In the genomic region with DNA sequence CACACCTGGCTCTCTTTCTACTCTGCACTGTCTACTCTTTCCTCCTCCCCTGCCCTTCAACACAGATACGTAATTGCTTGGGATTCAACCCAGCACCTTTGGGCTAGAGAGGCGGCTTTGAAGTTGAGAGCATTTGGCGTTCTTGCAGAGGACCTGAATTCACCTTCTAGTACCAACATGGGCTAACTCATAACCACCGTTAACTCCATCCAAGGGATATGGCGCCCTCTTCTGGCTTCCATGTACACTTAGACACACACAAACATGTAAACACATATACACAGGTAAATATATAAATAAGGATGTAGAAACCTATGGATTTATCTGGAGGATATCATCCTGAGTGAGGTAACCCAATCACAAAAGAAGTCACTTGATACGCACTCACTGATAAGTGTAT, we compare ENCODE assay signal across 8 mouse cellular contexts. TPM values are rescaled to one million over a fixed set of nuclear protein-coding genes. Genes with fewer than 3 reads are reported as not detected.
DNase-seq lines count a peak whose midpoint lies in the region; ATAC-seq and TF ChIP-seq lines count a peak whose summit lies in the region.

No protein-coding gene starts in this region.

- TF ChIP-seq CTCF in hindbrain, postnatal 0 days (IDR thresholded peaks at IDR 0.05; ENCODE audit: low read depth), result peak; percentile 64
- peak; percentile 36; the same call in 1 of the 2 replicates for TF ChIP-seq CTCF in liver, adult 2 months (IDR thresholded peaks at IDR 0.05; ENCODE audit: low read depth, low read length)
- no peak for TF ChIP-seq CTCF in thymus, adult 2 months (IDR thresholded peaks at IDR 0.05; ENCODE audit: borderline replicate concordance, control insufficient read depth, extremely low read depth, insufficient read depth, low read length, poor library complexity)

- no peak overlapping the region for H3K9ac ChIP-seq in hindbrain, postnatal 0 days (replicated peaks; ENCODE audit: low read length)
- H3K9ac ChIP-seq in hindbrain, embryonic 14.5 days, result no peak overlapping the region
- no peak overlapping the region for H3K9ac ChIP-seq in embryonic facial prominence, embryonic 14.5 days (ENCODE audit: low read depth, low read length)
- H3K9ac ChIP-seq in liver, adult 2 months (ENCODE audit: low read depth, low read length), result no peak overlapping the region; the same call in 1 of the 2 replicates

- peak; percentile 60 for DNase-seq in hindbrain, postnatal 0 days (ENCODE audit: low spot score)
- no peak for DNase-seq in hindbrain, embryonic 14.5 days (ENCODE audit: low spot score)
- DNase-seq in CD4-positive helper T cell, adult 2 months (ENCODE audit: low read depth, low spot score), result peak; percentile 31
- peak; percentile 67 for DNase-seq in adrenal gland, postnatal 25 days
- DNase-seq in embryonic facial prominence, embryonic 14.5 days (ENCODE audit: low spot score), result peak; percentile 61
- DNase-seq in liver, adult 2 months (ENCODE audit: extremely low read depth, low read depth, low spot score), result peak; percentile 93
- DNase-seq in thymus, adult 2 months, result peak; percentile 73
- DNase-seq in forebrain, embryonic 10.5 days (ENCODE audit: extremely low spot score, low spot score), result no peak

- H3K79me2 ChIP-seq in liver, adult 2 months (ENCODE audit: control insufficient read depth, insufficient read depth, low read length), result no peaks in the 10 kb centered on the region

- H3K27me3 ChIP-seq in hindbrain, postnatal 0 days (ENCODE audit: insufficient read depth, low read length), result no peaks in the 10 kb centered on the region
- H3K27me3 ChIP-seq in hindbrain, embryonic 14.5 days (ENCODE audit: control insufficient read depth, insufficient read depth, low read length), result no peaks in the 10 kb centered on the region
- no peaks in the 10 kb centered on the region for H3K27me3 ChIP-seq in embryonic facial prominence, embryonic 14.5 days (replicated peaks; ENCODE audit: control insufficient read depth, insufficient read depth, low read length)
- no peaks in the 10 kb centered on the region for H3K27me3 ChIP-seq in liver, adult 2 months (ENCODE audit: control insufficient read depth, insufficient read depth, low read length)
- H3K27me3 ChIP-seq in thymus, adult 2 months (ENCODE audit: control insufficient read depth, insufficient read depth, low read length), result no peaks in the 10 kb centered on the region
- H3K27me3 ChIP-seq in forebrain, embryonic 10.5 days (ENCODE audit: poor library complexity, severe bottlenecking), result no peaks in the 10 kb centered on the region

- no peaks in the 10 kb centered on the region for H3K36me3 ChIP-seq in hindbrain, postnatal 0 days (ENCODE audit: insufficient read depth, low read length)
- H3K36me3 ChIP-seq in hindbrain, embryonic 14.5 days (replicated peaks; ENCODE audit: control insufficient read depth, insufficient read depth), result no peaks in the 10 kb centered on the region
- H3K36me3 ChIP-seq in embryonic facial prominence, embryonic 14.5 days (ENCODE audit: control insufficient read depth, insufficient read depth, low read length), result no peaks in the 10 kb centered on the region
- no peaks in the 10 kb centered on the region for H3K36me3 ChIP-seq in liver, adult 2 months (ENCODE audit: control insufficient read depth, insufficient read depth, low read length)
- H3K36me3 ChIP-seq in thymus, adult 2 months (ENCODE audit: control insufficient read depth, insufficient read depth, low read length), result no peaks in the 10 kb centered on the region
- H3K36me3 ChIP-seq in forebrain, embryonic 10.5 days (replicated peaks), result no peaks in the 10 kb centered on the region

- no peak overlapping the region for H3K4me3 ChIP-seq in hindbrain, postnatal 0 days (ENCODE audit: low read length)
- no peak overlapping the region for H3K4me3 ChIP-seq in hindbrain, embryonic 14.5 days (replicated peaks; ENCODE audit: low read length)
- no peak overlapping the region for H3K4me3 ChIP-seq in embryonic facial prominence, embryonic 14.5 days (ENCODE audit: low read depth, low read length)
- no peak overlapping the region for H3K4me3 ChIP-seq in liver, adult 2 months (ENCODE audit: insufficient read depth, low read depth, low read length)
- no peak overlapping the region for H3K4me3 ChIP-seq in thymus, adult 2 months (ENCODE audit: control insufficient read depth, insufficient read depth, low read length)
- H3K4me3 ChIP-seq in forebrain, embryonic 10.5 days, result no peak overlapping the region

- no peak overlapping the region for H3K4me2 ChIP-seq in hindbrain, postnatal 0 days (ENCODE audit: low read depth, low read length)
- no peak overlapping the region for H3K4me2 ChIP-seq in hindbrain, embryonic 14.5 days (replicated peaks)
- H3K4me2 ChIP-seq in embryonic facial prominence, embryonic 14.5 days (ENCODE audit: low read depth, low read length), result no peak overlapping the region

- H3K27ac ChIP-seq in hindbrain, postnatal 0 days, result no peak overlapping the region
- no peak overlapping the region for H3K27ac ChIP-seq in hindbrain, embryonic 14.5 days
- no peak overlapping the region for H3K27ac ChIP-seq in embryonic facial prominence, embryonic 14.5 days (replicated peaks; ENCODE audit: low read depth, low read length)
- H3K27ac ChIP-seq in liver, adult 2 months (replicated peaks; ENCODE audit: insufficient read depth, low read depth, low read length), result no peak overlapping the region; the same call in 1 of the 2 replicates
- H3K27ac ChIP-seq in thymus, adult 2 months (ENCODE audit: control insufficient read depth, insufficient read depth, low read length), result no peak overlapping the region
- no peak overlapping the region for H3K27ac ChIP-seq in forebrain, embryonic 10.5 days

- no peak for ATAC-seq in hindbrain, postnatal 0 days
- ATAC-seq in hindbrain, embryonic 14.5 days (ENCODE audit: low FRiP score), result no peak
- no peak for ATAC-seq in embryonic facial prominence, embryonic 14.5 days (ENCODE audit: low read depth)

- H3K9me3 ChIP-seq in hindbrain, postnatal 0 days (ENCODE audit: low read length), result no peaks in the 10 kb centered on the region
- no peaks in the 10 kb centered on the region for H3K9me3 ChIP-seq in hindbrain, embryonic 14.5 days (ENCODE audit: control insufficient read depth, low read length)
- no peaks in the 10 kb centered on the region for H3K9me3 ChIP-seq in embryonic facial prominence, embryonic 14.5 days (ENCODE audit: control insufficient read depth, low read length)
- H3K9me3 ChIP-seq in forebrain, embryonic 10.5 days, result no peaks in the 10 kb centered on the region

- H3K4me1 ChIP-seq in hindbrain, postnatal 0 days (ENCODE audit: insufficient read depth, low read length), result no peaks in the 10 kb centered on the region
- no peaks in the 10 kb centered on the region for H3K4me1 ChIP-seq in hindbrain, embryonic 14.5 days (replicated peaks; ENCODE audit: control insufficient read depth, insufficient read depth, low read length)
- no peaks in the 10 kb centered on the region for H3K4me1 ChIP-seq in embryonic facial prominence, embryonic 14.5 days (ENCODE audit: control insufficient read depth, insufficient read depth, low read length)
- peaks cover 11% of the 10 kb centered on the region for H3K4me1 ChIP-seq in liver, adult 2 months (ENCODE audit: control insufficient read depth, insufficient read depth, low read length)
- H3K4me1 ChIP-seq in thymus, adult 2 months (replicated peaks; ENCODE audit: control insufficient read depth, insufficient read depth, low read length), result peaks cover 9% of the 10 kb centered on the region
- no peaks in the 10 kb centered on the region for H3K4me1 ChIP-seq in forebrain, embryonic 10.5 days

- 53% methylated on average over 6 of the region's 6 CpGs for WGBS in hindbrain, postnatal 0 days
- WGBS in hindbrain, embryonic 14.5 days, result 57% methylated on average over 6 of the region's 6 CpGs
- WGBS in embryonic facial prominence, embryonic 14.5 days, result 49% methylated on average over 6 of the region's 6 CpGs
- WGBS in liver, adult 2 months, result 15% methylated on average over 6 of the region's 6 CpGs
- WGBS in thymus, adult 2 months, result 44% methylated on average over 6 of the region's 6 CpGs
- WGBS in forebrain, embryonic 10.5 days, result 57% methylated on average over 6 of the region's 6 CpGs

- TF ChIP-seq POLR2A in liver, adult 2 months (IDR thresholded peaks at IDR 0.05; ENCODE audit: extremely low read depth, insufficient read depth, low read length), result no peak
- TF ChIP-seq POLR2A in thymus, adult 2 months (IDR thresholded peaks at IDR 0.05; ENCODE audit: control insufficient read depth, extremely low read depth, insufficient read depth, low read length, poor library complexity), result no peak

RNA-seq across cellular contexts. Expression of gene Plin2, which starts 25.2 kb away (rescaled TPM):
- total RNA-seq in hindbrain, postnatal 0 days (2014; rRNA removed), result 42.7 and 48.8 TPM in 2 replicates
- polyA plus RNA-seq in hindbrain, postnatal 0 days (2015; fragmentation: Nextera tagmentation; extraction: Ambion mirVana), result 37.3 and 38.6 TPM in 2 replicates
- 49.1 and 50.9 TPM in 2 replicates for polyA plus RNA-seq in hindbrain, embryonic 14.5 days (2014; fragmentation: Nextera tagmentation; extraction: Ambion mirVana)
- 318 and 341 TPM in 2 replicates for total RNA-seq in adrenal gland, postnatal 25 days (2021)
- polyA plus RNA-seq in embryonic facial prominence, embryonic 14.5 days (2014; fragmentation: Nextera tagmentation; extraction: Ambion mirVana), result 66.2 and 73.1 TPM in 2 replicates
- 294 and 339 TPM in 2 replicates for total RNA-seq in liver, adult 2 months (2014; rRNA removed)
- 449 and 502 TPM in 2 replicates for polyA plus RNA-seq in liver, adult 2 months (2012; rRNA removed)
- 105 and 107 TPM in 2 replicates for polyA plus RNA-seq in thymus, adult 2 months (2012; rRNA removed)
- polyA plus RNA-seq in forebrain, embryonic 10.5 days (2016; fragmentation: Nextera tagmentation; extraction: Ambion mirVana), result 72.9 and 73.7 TPM in 2 replicates

RNA-seq across cellular contexts. Expression of gene Dennd4c, which starts 53.3 kb away (rescaled TPM):
- 8.8 and 14.3 TPM in 2 replicates for total RNA-seq in hindbrain, postnatal 0 days (2014; rRNA removed)
- polyA plus RNA-seq in hindbrain, postnatal 0 days (2015; fragmentation: Nextera tagmentation; extraction: Ambion mirVana), result 3.2 and 4.3 TPM in 2 replicates
- 4.3 and 5.3 TPM in 2 replicates for polyA plus RNA-seq in hindbrain, embryonic 14.5 days (2014; fragmentation: Nextera tagmentation; extraction: Ambion mirVana)
- 48.2 and 53.0 TPM in 2 replicates for total RNA-seq in adrenal gland, postnatal 25 days (2021)
- 7.5 and 8.3 TPM in 2 replicates for polyA plus RNA-seq in embryonic facial prominence, embryonic 14.5 days (2014; fragmentation: Nextera tagmentation; extraction: Ambion mirVana)
- 18.9 and 19.0 TPM in 2 replicates for total RNA-seq in liver, adult 2 months (2014; rRNA removed)
- 2.7 and 2.8 TPM in 2 replicates for polyA plus RNA-seq in liver, adult 2 months (2012; rRNA removed)
- polyA plus RNA-seq in thymus, adult 2 months (2012; rRNA removed), result 10.7 and 13.3 TPM in 2 replicates
- 6.2 and 6.4 TPM in 2 replicates for polyA plus RNA-seq in forebrain, embryonic 10.5 days (2016; fragmentation: Nextera tagmentation; extraction: Ambion mirVana)

Comparison
In these comparisons a context has a peak if more than half of its experiments do, and no peak if none do; other contexts are left out.
1. DNase-seq: peak in hindbrain, postnatal 0 days (single experiment), CD4-positive helper T cell, adult 2 months (single experiment), adrenal gland, postnatal 25 days (single experiment), embryonic facial prominence, embryonic 14.5 days (single experiment), liver, adult 2 months (single experiment) and thymus, adult 2 months (single experiment); none in hindbrain, embryonic 14.5 days (single experiment) and forebrain, embryonic 10.5 days (single experiment).